Mouse (Mus musculus): Measurements from ENCODE around the gene Sorcs1. TPM values are rescaled to one million over a fixed set of nuclear protein-coding genes. Genes with fewer than 3 reads are reported as not detected.

The Sorcs1 gene
- polyA plus RNA-seq, 1 experiment from 2014 or later = 3.4 TPM

GRCm38 (mm10) chr19:50521943-50522342, 156.5 kb downstream of the Sorcs1 start:
- H3K9me3 ChIP-seq (ENCODE audit: control insufficient read depth, low read depth, low read length) = no peaks in the 10 kb centered on the region
- no peaks in the 10 kb centered on the region for H3K4me1 ChIP-seq (ENCODE audit: control insufficient read depth, insufficient read depth, low read length)
- H3K27ac ChIP-seq (ENCODE audit: low read length) = no peak overlapping the region
- H3K4me3 ChIP-seq (ENCODE audit: low read depth, low read length) = no peak overlapping the region
- H3K36me3 ChIP-seq (ENCODE audit: control insufficient read depth, insufficient read depth, low read length) = no peaks in the 10 kb centered on the region
- no peaks in the 10 kb centered on the region for H3K27me3 ChIP-seq (ENCODE audit: control insufficient read depth, insufficient read depth, low read length)
- 49% methylated on average over 4 of the region's 4 CpGs for WGBS
- no peak overlapping the region for H3K4me2 ChIP-seq (replicated peaks; ENCODE audit: low read depth, low read length)
- ATAC-seq (ENCODE audit: insufficient number of reproducible peaks, insufficient read depth, low FRiP score, low read depth) = no peak
- no peak overlapping the region for H3K9ac ChIP-seq (replicated peaks; ENCODE audit: low read depth, low read length)

- no peak overlapping the region for H3K27ac ChIP-seq (ENCODE audit: low read length)
- H3K4me2 ChIP-seq (replicated peaks; ENCODE audit: low read depth, low read length) = no peak overlapping the region
- H3K4me1 ChIP-seq (ENCODE audit: control insufficient read depth, insufficient read depth, low read length) = no peaks in the 10 kb centered on the region
- H3K27me3 ChIP-seq (ENCODE audit: control insufficient read depth, insufficient read depth, low read length) = no peaks in the 10 kb centered on the region
- no peaks in the 10 kb centered on the region for H3K9me3 ChIP-seq (ENCODE audit: control insufficient read depth, low read depth, low read length)
- no peaks in the 10 kb centered on the region for H3K36me3 ChIP-seq (ENCODE audit: control insufficient read depth, insufficient read depth, low read length)
- ATAC-seq (ENCODE audit: insufficient number of reproducible peaks, insufficient read depth, low FRiP score, low read depth) = no peak
- 59% methylated on average over 10 of the region's 10 CpGs for WGBS
- no peak overlapping the region for H3K9ac ChIP-seq (replicated peaks; ENCODE audit: low read depth, low read length)
- H3K4me3 ChIP-seq (ENCODE audit: low read depth, low read length) = no peak overlapping the region
These were observed 163.3 kb downstream of the Sorcs1 start for GRCm38 (mm10) chr19:50515059-50515673.

GRCm38 (mm10) chr19:50514309-50514830, 164.1 kb downstream of the Sorcs1 start:
- no peak overlapping the region for H3K27ac ChIP-seq (ENCODE audit: low read length)
- no peak for ATAC-seq (ENCODE audit: insufficient number of reproducible peaks, insufficient read depth, low FRiP score, low read depth)
- H3K4me3 ChIP-seq (ENCODE audit: low read depth, low read length) = no peak overlapping the region
- no peak overlapping the region for H3K9ac ChIP-seq (replicated peaks; ENCODE audit: low read depth, low read length)
- H3K9me3 ChIP-seq (ENCODE audit: control insufficient read depth, low read depth, low read length) = no peaks in the 10 kb centered on the region
- WGBS = 61% methylated on average over 8 of the region's 8 CpGs
- H3K36me3 ChIP-seq (ENCODE audit: control insufficient read depth, insufficient read depth, low read length) = no peaks in the 10 kb centered on the region
- H3K4me1 ChIP-seq (ENCODE audit: control insufficient read depth, insufficient read depth, low read length) = no peaks in the 10 kb centered on the region
- H3K27me3 ChIP-seq (ENCODE audit: control insufficient read depth, insufficient read depth, low read length) = no peaks in the 10 kb centered on the region
- no peak overlapping the region for H3K4me2 ChIP-seq (replicated peaks; ENCODE audit: low read depth, low read length)

- Histone ChIP-seq H3K4me2 (replicated peaks; ENCODE audit: low read depth, low read length) (no peak overlapping the region), H3K36me3 (ENCODE audit: control insufficient read depth, insufficient read depth, low read length) (no peaks in the 10 kb centered on the region), H3K27ac (ENCODE audit: low read length) (no peak overlapping the region), H3K9me3 (ENCODE audit: control insufficient read depth, low read depth, low read length) (no peaks in the 10 kb centered on the region), H3K27me3 (ENCODE audit: control insufficient read depth, insufficient read depth, low read length) (no peaks in the 10 kb centered on the region), H3K9ac (replicated peaks; ENCODE audit: low read depth, low read length) (no peak overlapping the region), H3K4me1 (ENCODE audit: control insufficient read depth, insufficient read depth, low read length) (no peaks in the 10 kb centered on the region), H3K4me3 (ENCODE audit: low read depth, low read length) (no peak overlapping the region)
- 76% methylated on average over 1 of the region's 1 CpGs for WGBS
- no peak for ATAC-seq (ENCODE audit: insufficient number of reproducible peaks, insufficient read depth, low FRiP score, low read depth)
These were observed 175.6 kb downstream of the Sorcs1 start for GRCm38 (mm10) chr19:50502816-50503215.

GRCm38 (mm10) chr19:50491121-50491520, 187.3 kb downstream of the Sorcs1 start:
- H3K9ac ChIP-seq (replicated peaks; ENCODE audit: low read depth, low read length) = no peak overlapping the region
- no peak for ATAC-seq (ENCODE audit: insufficient number of reproducible peaks, insufficient read depth, low FRiP score, low read depth)
- no peak overlapping the region for H3K27ac ChIP-seq (ENCODE audit: low read length)
- H3K4me1 ChIP-seq (ENCODE audit: control insufficient read depth, insufficient read depth, low read length) = 0 out of 2 replicates have a peak, but pooled peaks cover 2% of the 10 kb centered on the region
- H3K27me3 ChIP-seq (ENCODE audit: control insufficient read depth, insufficient read depth, low read length) = no peaks in the 10 kb centered on the region
- WGBS = 94% methylated on average over 3 of the region's 3 CpGs
- H3K36me3 ChIP-seq (ENCODE audit: control insufficient read depth, insufficient read depth, low read length) = no peaks in the 10 kb centered on the region
- H3K4me2 ChIP-seq (replicated peaks; ENCODE audit: low read depth, low read length) = no peak overlapping the region
- no peaks in the 10 kb centered on the region for H3K9me3 ChIP-seq (ENCODE audit: control insufficient read depth, low read depth, low read length)
- H3K4me3 ChIP-seq (ENCODE audit: low read depth, low read length) = no peak overlapping the region

- no peaks in the 10 kb centered on the region for H3K9me3 ChIP-seq (ENCODE audit: control insufficient read depth, low read depth, low read length)
- H3K4me1 ChIP-seq (ENCODE audit: control insufficient read depth, insufficient read depth, low read length) = 0 out of 2 replicates have a peak, but pooled peaks cover 2% of the 10 kb centered on the region
- no peak overlapping the region for H3K4me3 ChIP-seq (ENCODE audit: low read depth, low read length)
- no peak overlapping the region for H3K27ac ChIP-seq (ENCODE audit: low read length)
- no peak for ATAC-seq (ENCODE audit: insufficient number of reproducible peaks, insufficient read depth, low FRiP score, low read depth)
- H3K36me3 ChIP-seq (ENCODE audit: control insufficient read depth, insufficient read depth, low read length) = no peaks in the 10 kb centered on the region
- H3K4me2 ChIP-seq (replicated peaks; ENCODE audit: low read depth, low read length) = no peak overlapping the region
- no peak overlapping the region for H3K9ac ChIP-seq (replicated peaks; ENCODE audit: low read depth, low read length)
- 69% methylated on average over 2 of the region's 2 CpGs for WGBS
- no peaks in the 10 kb centered on the region for H3K27me3 ChIP-seq (ENCODE audit: control insufficient read depth, insufficient read depth, low read length)
These were observed 187.7 kb downstream of the Sorcs1 start for GRCm38 (mm10) chr19:50490721-50491120.

- H3K36me3 ChIP-seq (ENCODE audit: control insufficient read depth, insufficient read depth, low read length) = no peaks in the 10 kb centered on the region
- H3K27ac ChIP-seq (ENCODE audit: low read length) = no peak overlapping the region
- no peaks in the 10 kb centered on the region for H3K27me3 ChIP-seq (ENCODE audit: control insufficient read depth, insufficient read depth, low read length)
- H3K9me3 ChIP-seq (ENCODE audit: control insufficient read depth, low read depth, low read length) = no peaks in the 10 kb centered on the region
- H3K9ac ChIP-seq (replicated peaks; ENCODE audit: low read depth, low read length) = no peak overlapping the region
- 69% methylated on average over 3 of the region's 3 CpGs for WGBS
- H3K4me2 ChIP-seq (replicated peaks; ENCODE audit: low read depth, low read length) = no peak overlapping the region
- no peak overlapping the region for H3K4me3 ChIP-seq (ENCODE audit: low read depth, low read length)
- 0 out of 2 replicates have a peak, but pooled peaks cover 2% of the 10 kb centered on the region for H3K4me1 ChIP-seq (ENCODE audit: control insufficient read depth, insufficient read depth, low read length)
- no peak for ATAC-seq (ENCODE audit: insufficient number of reproducible peaks, insufficient read depth, low FRiP score, low read depth)
These were observed 188.7 kb downstream of the Sorcs1 start for GRCm38 (mm10) chr19:50489786-50490185.

- no peak overlapping the region for H3K27ac ChIP-seq (ENCODE audit: low read length)
- no peaks in the 10 kb centered on the region for H3K9me3 ChIP-seq (ENCODE audit: control insufficient read depth, low read depth, low read length)
- WGBS = 68% methylated on average over 6 of the region's 6 CpGs
- H3K27me3 ChIP-seq (ENCODE audit: control insufficient read depth, insufficient read depth, low read length) = no peaks in the 10 kb centered on the region
- no peak overlapping the region for H3K4me3 ChIP-seq (ENCODE audit: low read depth, low read length)
- no peak for ATAC-seq (ENCODE audit: insufficient number of reproducible peaks, insufficient read depth, low FRiP score, low read depth)
- no peak overlapping the region for H3K4me2 ChIP-seq (replicated peaks; ENCODE audit: low read depth, low read length)
- H3K4me1 ChIP-seq (ENCODE audit: control insufficient read depth, insufficient read depth, low read length) = 0 out of 2 replicates have a peak, but pooled peaks cover 2% of the 10 kb centered on the region
- H3K36me3 ChIP-seq (ENCODE audit: control insufficient read depth, insufficient read depth, low read length) = no peaks in the 10 kb centered on the region
- H3K9ac ChIP-seq (replicated peaks; ENCODE audit: low read depth, low read length) = no peak overlapping the region
These were observed 190.0 kb downstream of the Sorcs1 start for GRCm38 (mm10) chr19:50488421-50488820.

Data from stomach, embryonic 14.5 days (tissue).